Mouse (Mus musculus) frontal cortex, postnatal 10 days (tissue): Measurements from ENCODE around the gene Slc7a9.
A peak's percentile ranks its signal among the peaks of the same experiment; 100 is the strongest.

Source experiments
- DNase-seq, 2 experiments: peaks; one replicate each; pipeline ENCODE4 v3.0.0; 2022; ENCODE audit warnings: low spot score in 2 of 2, mixed read lengths in 1 of 2

Slc7a9 gene

GRCm38 (mm10) chr7:35447996-35448846, at the start of gene Slc7a9:
TSS of gene Slc7a9 (plus strand) at chr7:35448796.
- no peak for DNase-seq

- DNase-seq = no peak
These were observed 47.4 kb upstream of the Slc7a9 start for GRCm38 (mm10) chr7:35401169-35401568.

- DNase-seq = no peak
These were observed 33.4 kb upstream of the Slc7a9 start for GRCm38 (mm10) chr7:35415226-35415625.

- no peak for DNase-seq
These were observed 32.6 kb upstream of the Slc7a9 start for GRCm38 (mm10) chr7:35415801-35416653.

GRCm38 (mm10) chr7:35416654-35416948, 32.0 kb upstream of the Slc7a9 start:
- no peak for DNase-seq

- no peak for DNase-seq
These were observed 25.5 kb upstream of the Slc7a9 start for GRCm38 (mm10) chr7:35423071-35423470.

- DNase-seq = no peak
These were observed 20.4 kb upstream of the Slc7a9 start for GRCm38 (mm10) chr7:35428146-35428545.

- DNase-seq = no peak
These were observed 13.3 kb upstream of the Slc7a9 start for GRCm38 (mm10) chr7:35435266-35435665.

- no peak for DNase-seq
These were observed 1.1 kb upstream of the Slc7a9 start for GRCm38 (mm10) chr7:35447501-35447900.

- no peak for DNase-seq
These were observed 271 bp downstream of the Slc7a9 start for GRCm38 (mm10) chr7:35448867-35449266.

- no peak for DNase-seq
These were observed 7.7 kb downstream of the Slc7a9 start for GRCm38 (mm10) chr7:35456091-35456814.

GRCm38 (mm10) chr7:35460971-35461370, 12.4 kb downstream of the Slc7a9 start:
- DNase-seq = no peak

GRCm38 (mm10) chr7:35465027-35465426, 16.4 kb downstream of the Slc7a9 start:
- no peak for DNase-seq

- DNase-seq = no peak
These were observed 19.3 kb downstream of the Slc7a9 start for GRCm38 (mm10) chr7:35467856-35468255.

- DNase-seq = no peak
These were observed 22.2 kb downstream of the Slc7a9 start for GRCm38 (mm10) chr7:35470794-35471193.

GRCm38 (mm10) chr7:35476457-35476856, 27.9 kb downstream of the Slc7a9 start:
- DNase-seq = no peak

GRCm38 (mm10) chr7:35485126-35485525, 36.5 kb downstream of the Slc7a9 start:
- DNase-seq = no peak

- no peak for DNase-seq
These were observed 38.0 kb downstream of the Slc7a9 start for GRCm38 (mm10) chr7:35486553-35486952.

GRCm38 (mm10) chr7:35490186-35490585, 41.6 kb downstream of the Slc7a9 start:
- DNase-seq = no peak

GRCm38 (mm10) chr7:35491005-35491404, 42.4 kb downstream of the Slc7a9 start:
- DNase-seq = no peak

- DNase-seq = no peak
These were observed 48.9 kb downstream of the Slc7a9 start for GRCm38 (mm10) chr7:35497516-35497915.

- peak in 1 of 2 experiments; percentile 10 for DNase-seq
These were observed 53.4 kb downstream of the Slc7a9 start for GRCm38 (mm10) chr7:35501995-35502394.
